Mouse (Mus musculus): ENCODE measurements around the gene Lce1a1. TPM values are rescaled to one million over a fixed set of nuclear protein-coding genes. Genes with fewer than 3 reads are reported as not detected.

Lce1a1 gene
- polyA plus RNA-seq, 1 experiment from 2014 or later: not detected

DNA sequence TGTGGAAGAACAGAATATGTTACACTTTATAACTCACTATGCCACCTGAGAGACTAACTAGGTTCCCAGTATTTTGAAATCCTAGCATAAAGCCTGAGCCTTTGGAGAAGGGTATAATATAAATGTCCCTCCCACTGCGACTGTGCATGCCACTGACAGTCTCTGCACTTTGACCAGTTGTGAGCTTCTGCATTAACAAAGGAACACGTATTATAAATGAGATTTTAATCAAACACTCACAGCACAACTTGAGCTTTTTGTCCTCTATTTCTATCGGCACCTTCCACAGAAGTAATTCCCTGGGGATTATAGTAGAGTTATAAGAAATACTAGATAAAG lies 9.5 kb downstream of the Lce1a1 start:
- ATAC-seq (replicated peaks; ENCODE audit: low FRiP score, low TSS enrichment, low read depth) (no peak), DNase-seq (ENCODE audit: low spot score) (no peak)
- no peaks in the 10 kb centered on the region for H3K36me3 ChIP-seq (ENCODE audit: control insufficient read depth, insufficient read depth, low read length)
- H3K9me3 ChIP-seq (ENCODE audit: control insufficient read depth, low read length): no peaks in the 10 kb centered on the region
- H3K27me3 ChIP-seq (replicated peaks; ENCODE audit: control insufficient read depth, insufficient read depth, low read length): no peaks in the 10 kb centered on the region
- H3K27ac ChIP-seq (ENCODE audit: low read depth): no peak overlapping the region
- H3K4me1 ChIP-seq (replicated peaks; ENCODE audit: control insufficient read depth, insufficient read depth, low read length): no peaks in the 10 kb centered on the region
- H3K4me3 ChIP-seq (ENCODE audit: low read depth, low read length): no peak overlapping the region
- WGBS: 77% methylated on average over 3 of the region's 3 CpGs
- no peak overlapping the region for H3K4me2 ChIP-seq (ENCODE audit: low read length)
- no peak overlapping the region for H3K9ac ChIP-seq (ENCODE audit: low read length)

DNA sequence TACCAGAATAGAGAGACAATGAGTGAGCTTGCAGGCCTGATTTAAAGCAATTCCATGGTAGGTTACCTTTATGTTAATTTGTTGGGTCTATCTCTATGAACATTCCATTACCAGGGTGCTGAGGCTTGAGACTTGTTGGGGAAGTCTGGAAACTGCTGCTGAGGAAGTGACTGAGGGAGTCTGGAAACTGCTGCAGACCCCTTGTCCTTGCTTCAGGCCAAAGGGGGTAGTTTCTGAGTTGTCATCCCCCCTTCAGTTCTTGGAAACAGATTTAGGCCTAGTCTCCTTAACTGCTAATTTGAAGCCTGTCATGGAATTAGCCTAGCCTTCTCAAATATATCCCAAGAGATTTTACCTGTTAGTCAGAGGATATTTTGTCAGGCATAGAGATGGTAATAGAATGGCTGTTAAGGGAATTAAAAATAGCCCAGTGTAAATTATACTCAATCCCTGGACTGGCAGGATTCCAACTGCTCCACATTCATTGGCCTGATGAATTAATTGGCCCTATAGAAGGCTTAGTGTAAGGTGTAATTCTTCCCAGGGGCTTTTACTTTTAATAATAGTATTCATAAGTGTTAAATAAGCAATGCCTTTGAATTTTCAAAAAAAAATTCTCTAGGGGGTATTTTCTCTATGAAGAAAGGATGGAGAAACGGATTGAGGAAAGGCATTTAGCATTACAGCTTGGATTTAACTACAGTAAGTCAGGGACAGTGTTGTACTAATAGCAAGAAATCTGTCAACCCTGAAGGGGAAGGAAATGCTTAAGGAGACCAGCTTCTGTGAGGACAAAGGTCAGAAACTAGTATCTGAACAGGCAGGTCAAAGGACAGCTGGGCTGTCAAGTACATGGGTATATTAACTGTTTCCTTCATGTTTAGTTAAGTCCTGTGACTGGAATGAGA lies 10.1 kb downstream of the Lce1a1 start:
- no peak overlapping the region for H3K9ac ChIP-seq (ENCODE audit: low read length)
- H3K4me1 ChIP-seq (replicated peaks; ENCODE audit: control insufficient read depth, insufficient read depth, low read length): no peaks in the 10 kb centered on the region
- H3K27me3 ChIP-seq (replicated peaks; ENCODE audit: control insufficient read depth, insufficient read depth, low read length): no peaks in the 10 kb centered on the region
- no peaks in the 10 kb centered on the region for H3K9me3 ChIP-seq (ENCODE audit: control insufficient read depth, low read length)
- 58% methylated on average over 1 of the region's 1 CpGs for WGBS
- no peak overlapping the region for H3K4me2 ChIP-seq (ENCODE audit: low read length)
- H3K27ac ChIP-seq (ENCODE audit: low read depth): no peak overlapping the region
- ATAC-seq (replicated peaks; ENCODE audit: low FRiP score, low TSS enrichment, low read depth) (no peak), DNase-seq (ENCODE audit: low spot score) (no peak)
- no peaks in the 10 kb centered on the region for H3K36me3 ChIP-seq (ENCODE audit: control insufficient read depth, insufficient read depth, low read length)
- H3K4me3 ChIP-seq (ENCODE audit: low read depth, low read length): no peak overlapping the region

DNA sequence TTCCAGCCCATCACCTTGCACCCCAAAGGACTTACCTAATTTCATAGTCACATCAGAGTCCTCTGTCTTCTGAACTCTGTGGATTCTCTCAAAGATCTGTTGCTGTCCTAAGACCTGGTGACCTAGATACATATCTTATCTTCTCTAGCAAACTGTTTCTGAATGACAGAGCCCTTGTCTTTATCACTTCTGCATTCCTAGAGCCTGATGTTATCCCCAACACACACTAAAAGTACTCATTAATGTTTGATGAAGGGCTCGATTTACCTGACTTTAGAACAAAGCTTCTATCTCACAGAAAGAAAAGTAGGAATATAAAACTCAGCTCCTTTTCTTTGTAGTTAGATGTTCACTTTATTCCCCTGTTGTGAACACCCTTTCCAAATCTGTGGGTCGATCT lies 26.5 kb downstream of the Lce1a1 start, which contains the start of gene Lce6a:
TSS of gene Lce6a (minus strand) at position 101 of the 400 bp plus-strand sequence.
- ATAC-seq (replicated peaks; ENCODE audit: low FRiP score, low TSS enrichment, low read depth): no peak
- no peaks in the 10 kb centered on the region for H3K9me3 ChIP-seq (ENCODE audit: control insufficient read depth, low read length)
- H3K4me2 ChIP-seq (ENCODE audit: low read length): no peak within 1 kb of the TSS
- no peak within 1 kb of the TSS for H3K9ac ChIP-seq (ENCODE audit: low read length)
- WGBS: 60% methylated on average over 2 of the region's 2 CpGs
- H3K27ac ChIP-seq (ENCODE audit: low read depth): no peak within 1 kb of the TSS
- no peaks in the 10 kb centered on the region for H3K36me3 ChIP-seq (ENCODE audit: control insufficient read depth, insufficient read depth, low read length)
- no peak within 1 kb of the TSS for H3K4me3 ChIP-seq (ENCODE audit: low read depth, low read length)
- DNase-seq (ENCODE audit: low spot score): no peak
- H3K27me3 ChIP-seq (replicated peaks; ENCODE audit: control insufficient read depth, insufficient read depth, low read length): no peaks in the 10 kb centered on the region
- H3K4me1 ChIP-seq (replicated peaks; ENCODE audit: control insufficient read depth, insufficient read depth, low read length): no peaks in the 10 kb centered on the region

DNA sequence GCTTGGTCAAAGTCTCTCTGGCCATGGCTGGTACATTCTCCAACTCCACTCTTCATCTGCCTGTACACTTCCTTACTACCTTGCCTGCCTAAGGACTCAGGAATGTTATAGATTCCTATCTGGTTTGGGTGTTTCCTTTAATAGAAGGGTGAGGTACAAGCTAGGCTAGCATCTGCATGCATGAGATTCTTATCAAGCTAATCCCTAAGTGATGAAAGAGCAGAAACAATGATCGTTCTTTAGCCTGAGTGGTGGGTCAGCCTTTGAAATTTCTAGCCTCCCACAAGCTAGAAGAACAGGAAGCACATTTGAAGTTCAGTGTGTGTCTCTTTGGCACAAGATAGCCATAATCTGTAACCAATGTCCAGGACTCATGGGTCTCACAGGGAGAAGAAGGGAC lies 38.3 kb downstream of the Lce1a1 start:
- Histone ChIP-seq H3K4me2 (ENCODE audit: low read length) (no peak overlapping the region), H3K4me1 (replicated peaks; ENCODE audit: control insufficient read depth, insufficient read depth, low read length) (no peaks in the 10 kb centered on the region), H3K9me3 (ENCODE audit: control insufficient read depth, low read length) (no peaks in the 10 kb centered on the region), H3K4me3 (ENCODE audit: low read depth, low read length) (no peak overlapping the region), H3K27ac (ENCODE audit: low read depth) (no peak overlapping the region), H3K27me3 (replicated peaks; ENCODE audit: control insufficient read depth, insufficient read depth, low read length) (no peaks in the 10 kb centered on the region), H3K9ac (ENCODE audit: low read length) (no peak overlapping the region), H3K36me3 (ENCODE audit: control insufficient read depth, insufficient read depth, low read length) (no peaks in the 10 kb centered on the region)
- no peak for ATAC-seq (replicated peaks; ENCODE audit: low FRiP score, low TSS enrichment, low read depth)
- WGBS: 35% methylated on average over 1 of the region's 1 CpGs
- DNase-seq (ENCODE audit: low spot score): no peak

DNA sequence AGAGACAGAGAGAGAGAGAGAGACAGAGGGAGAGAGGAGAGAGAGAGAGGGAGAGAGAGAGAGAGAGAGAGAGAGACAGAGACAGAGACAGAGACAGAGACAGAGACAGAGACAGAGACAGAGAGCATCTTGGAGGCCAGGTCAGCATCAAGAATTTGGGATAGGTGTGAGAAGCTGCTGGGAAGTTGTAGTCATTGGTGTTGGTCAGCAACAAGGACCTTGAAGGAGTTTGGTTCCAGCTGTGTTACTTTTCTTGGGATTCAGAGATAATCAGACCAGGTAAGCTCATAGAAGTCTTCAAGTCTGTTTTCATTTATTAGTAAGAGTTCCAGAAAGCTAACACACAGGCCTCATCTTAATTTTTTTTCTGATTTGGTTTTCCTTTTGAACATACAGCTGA lies 40.7 kb downstream of the Lce1a1 start, which contains the start of gene 2210017I01Rik:
TSS of gene 2210017I01Rik (minus strand) at position 101 of the 400 bp plus-strand sequence.
- Histone ChIP-seq H3K4me3 (ENCODE audit: low read depth, low read length) (no peak within 1 kb of the TSS), H3K27me3 (replicated peaks; ENCODE audit: control insufficient read depth, insufficient read depth, low read length) (no peaks in the 10 kb centered on the region), H3K4me1 (replicated peaks; ENCODE audit: control insufficient read depth, insufficient read depth, low read length) (no peaks in the 10 kb centered on the region), H3K9ac (ENCODE audit: low read length) (no peak within 1 kb of the TSS), H3K27ac (ENCODE audit: low read depth) (no peak within 1 kb of the TSS), H3K4me2 (ENCODE audit: low read length) (no peak within 1 kb of the TSS), H3K36me3 (ENCODE audit: control insufficient read depth, insufficient read depth, low read length) (no peaks in the 10 kb centered on the region), H3K9me3 (ENCODE audit: control insufficient read depth, low read length) (no peaks in the 10 kb centered on the region)
- no peak for DNase-seq (ENCODE audit: low spot score)
- no peak for ATAC-seq (replicated peaks; ENCODE audit: low FRiP score, low TSS enrichment, low read depth)

DNA sequence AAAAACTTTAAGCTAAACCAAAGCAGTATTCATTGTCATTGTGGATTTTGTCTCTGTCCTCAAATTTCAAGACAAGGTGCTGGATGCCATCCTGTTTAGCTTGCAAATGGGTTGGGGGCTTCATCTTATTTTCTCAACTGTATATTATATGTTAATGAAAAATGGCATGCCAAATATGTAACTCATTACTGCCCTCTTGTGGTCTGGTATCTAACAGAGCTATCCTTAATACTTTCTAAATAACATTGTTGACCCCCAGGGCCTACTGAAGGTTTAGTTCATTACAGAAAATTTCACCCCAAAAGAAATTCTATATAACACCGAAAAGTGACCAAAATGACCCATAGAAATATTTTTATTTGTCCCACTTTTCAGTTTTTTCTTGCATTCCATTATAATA lies 45.9 kb downstream of the Lce1a1 start:
- ATAC-seq (replicated peaks; ENCODE audit: low FRiP score, low TSS enrichment, low read depth): no peak
- DNase-seq (ENCODE audit: low spot score): no peak
- 40% methylated on average over 1 of the region's 1 CpGs for WGBS

DNA sequence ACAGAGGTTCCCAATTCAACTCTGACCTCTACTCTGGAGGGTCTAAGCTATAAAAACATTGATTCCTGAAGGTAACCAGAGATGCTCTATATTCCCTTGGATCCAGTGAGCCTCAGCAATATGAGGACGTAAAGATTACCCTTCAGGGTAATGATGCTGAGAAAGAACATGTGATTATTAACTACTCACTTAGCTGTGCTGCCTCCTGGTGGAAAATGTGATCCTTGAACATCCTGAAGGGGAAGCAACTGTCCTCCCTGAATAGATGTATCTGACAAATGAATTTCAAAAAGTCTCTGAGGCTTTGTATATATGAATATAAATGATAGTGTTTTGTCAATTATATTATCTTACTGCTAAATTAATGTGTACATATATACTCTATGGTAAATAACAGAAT lies 47.7 kb downstream of the Lce1a1 start:
- WGBS: 35% methylated on average over 1 of the region's 1 CpGs
- ATAC-seq (replicated peaks; ENCODE audit: low FRiP score, low TSS enrichment, low read depth) (no peak), DNase-seq (ENCODE audit: low spot score) (no peak)
- H3K27me3 ChIP-seq (replicated peaks; ENCODE audit: control insufficient read depth, insufficient read depth, low read length): no peaks in the 10 kb centered on the region
- no peaks in the 10 kb centered on the region for H3K4me1 ChIP-seq (replicated peaks; ENCODE audit: control insufficient read depth, insufficient read depth, low read length)
- H3K27ac ChIP-seq (ENCODE audit: low read depth): no peak overlapping the region
- H3K4me3 ChIP-seq (ENCODE audit: low read depth, low read length): no peak overlapping the region
- no peak overlapping the region for H3K4me2 ChIP-seq (ENCODE audit: low read length)
- H3K36me3 ChIP-seq (ENCODE audit: control insufficient read depth, insufficient read depth, low read length): no peaks in the 10 kb centered on the region
- no peaks in the 10 kb centered on the region for H3K9me3 ChIP-seq (ENCODE audit: control insufficient read depth, low read length)
- no peak overlapping the region for H3K9ac ChIP-seq (ENCODE audit: low read length)

More for the DNA sequence above, 45.9 kb downstream of the Lce1a1 start:
- no peaks in the 10 kb centered on the region for H3K36me3 ChIP-seq (ENCODE audit: control insufficient read depth, insufficient read depth, low read length)
- no peaks in the 10 kb centered on the region for H3K4me1 ChIP-seq (replicated peaks; ENCODE audit: control insufficient read depth, insufficient read depth, low read length)
- no peaks in the 10 kb centered on the region for H3K27me3 ChIP-seq (replicated peaks; ENCODE audit: control insufficient read depth, insufficient read depth, low read length)
- no peak overlapping the region for H3K9ac ChIP-seq (ENCODE audit: low read length)
- no peaks in the 10 kb centered on the region for H3K9me3 ChIP-seq (ENCODE audit: control insufficient read depth, low read length)
- no peak overlapping the region for H3K4me3 ChIP-seq (ENCODE audit: low read depth, low read length)
- no peak overlapping the region for H3K27ac ChIP-seq (ENCODE audit: low read depth)
- no peak overlapping the region for H3K4me2 ChIP-seq (ENCODE audit: low read length)

DNA sequence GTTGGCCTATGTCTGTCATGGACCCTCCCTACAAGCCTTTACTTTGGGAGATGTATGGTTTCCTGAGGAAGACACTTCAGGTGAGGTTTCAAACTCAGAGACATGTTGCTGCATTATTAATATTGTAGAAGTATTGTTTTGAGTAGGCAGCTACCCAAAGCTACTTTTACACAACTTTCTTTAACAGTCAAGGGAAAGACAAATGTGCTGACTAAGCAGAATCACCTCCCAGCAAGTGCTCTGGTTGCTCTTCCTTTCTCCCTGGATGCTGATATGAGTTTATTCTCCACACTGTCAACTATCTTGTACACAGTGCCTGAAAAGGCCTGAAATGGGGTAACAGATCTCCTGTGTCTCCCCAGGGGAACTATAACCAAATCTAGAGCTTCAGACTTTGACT lies 48.1 kb downstream of the Lce1a1 start:
- H3K4me3 ChIP-seq (ENCODE audit: low read depth, low read length): no peak overlapping the region
- H3K9ac ChIP-seq (ENCODE audit: low read length): no peak overlapping the region
- ATAC-seq (replicated peaks; ENCODE audit: low FRiP score, low TSS enrichment, low read depth) (no peak), DNase-seq (ENCODE audit: low spot score) (no peak)
- no peaks in the 10 kb centered on the region for H3K9me3 ChIP-seq (ENCODE audit: control insufficient read depth, low read length)
- no peaks in the 10 kb centered on the region for H3K36me3 ChIP-seq (ENCODE audit: control insufficient read depth, insufficient read depth, low read length)
- H3K27ac ChIP-seq (ENCODE audit: low read depth): no peak overlapping the region
- no peaks in the 10 kb centered on the region for H3K27me3 ChIP-seq (replicated peaks; ENCODE audit: control insufficient read depth, insufficient read depth, low read length)
- no peaks in the 10 kb centered on the region for H3K4me1 ChIP-seq (replicated peaks; ENCODE audit: control insufficient read depth, insufficient read depth, low read length)
- H3K4me2 ChIP-seq (ENCODE audit: low read length): no peak overlapping the region

DNA sequence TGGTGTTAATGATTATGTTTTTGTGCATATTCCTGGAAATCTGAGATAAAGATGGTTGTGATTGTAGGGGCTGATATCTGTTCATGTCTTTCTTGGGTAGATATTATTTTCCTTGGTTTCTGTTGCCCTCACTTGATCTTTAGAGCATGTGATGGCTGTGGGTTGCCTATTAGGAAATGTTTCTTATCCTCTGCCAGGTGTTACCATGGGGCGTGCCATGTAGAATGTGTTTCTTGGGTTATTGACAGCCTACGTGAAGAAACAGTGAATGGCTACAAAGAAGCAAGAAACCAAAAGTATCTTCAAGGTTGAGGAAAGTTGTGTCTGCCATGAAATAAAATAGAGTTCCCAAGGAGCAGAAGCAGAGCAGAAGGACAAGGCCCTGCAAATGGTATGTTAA lies 49.7 kb downstream of the Lce1a1 start:
- Histone ChIP-seq H3K36me3 (ENCODE audit: control insufficient read depth, insufficient read depth, low read length) (no peaks in the 10 kb centered on the region), H3K27me3 (replicated peaks; ENCODE audit: control insufficient read depth, insufficient read depth, low read length) (no peaks in the 10 kb centered on the region), H3K27ac (ENCODE audit: low read depth) (no peak overlapping the region), H3K4me1 (replicated peaks; ENCODE audit: control insufficient read depth, insufficient read depth, low read length) (no peaks in the 10 kb centered on the region), H3K9ac (ENCODE audit: low read length) (no peak overlapping the region), H3K9me3 (ENCODE audit: control insufficient read depth, low read length) (no peaks in the 10 kb centered on the region), H3K4me3 (ENCODE audit: low read depth, low read length) (no peak overlapping the region), H3K4me2 (ENCODE audit: low read length) (no peak overlapping the region)
- ATAC-seq (replicated peaks; ENCODE audit: low FRiP score, low TSS enrichment, low read depth): no peak
- WGBS: 90% methylated on average over 2 of the region's 2 CpGs
- no peak for DNase-seq (ENCODE audit: low spot score)
